Mouse (Mus musculus) brown adipose tissue, adult 24 weeks (tissue): ENCODE measurements around the gene Plp1. TPM values are rescaled to one million over a fixed set of nuclear protein-coding genes. Genes with fewer than 3 reads are reported as not detected.

Experiments
- polyA plus RNA-seq: library from polyadenylated mRNA; stranded (reverse); fragments of >200 nt; gene quantifications from 2 replicates; pipeline ENCODE4 v1.2.4, GENCODE M21; 2012; ENCODE audit not compliant: missing spikeins, insufficient read depth, insufficient read length

The Plp1 gene
- polyA plus RNA-seq, 1 experiment = 5.3 TPM

Other genes with a start within 250 kb of the Plp1 start
- not detected in 2 replicates for gene Tceal3, start 231.8 kb upstream of the Plp1 start, polyA plus RNA-seq
- gene Tceal1, start 114.7 kb upstream of the Plp1 start, polyA plus RNA-seq = 5.1 and 6.2 TPM in 2 replicates
- 80.4 and 121 TPM in 2 replicates for gene Morf4l2, start 79.0 kb upstream of the Plp1 start, polyA plus RNA-seq
- not detected in 2 replicates for gene Glra4, start 42.5 kb upstream of the Plp1 start, polyA plus RNA-seq
- not detected in 2 replicates for gene Rab9b, start 46.1 kb downstream of the Plp1 start, polyA plus RNA-seq
- not detected in 2 replicates for gene H2bfm, start 104.7 kb downstream of the Plp1 start, polyA plus RNA-seq
- gene Tmsb15b2, start 152.8 kb downstream of the Plp1 start, polyA plus RNA-seq = not detected in 2 replicates
- gene Tmsb15l, start 154.2 kb downstream of the Plp1 start, polyA plus RNA-seq = not detected in 2 replicates
- gene Tmsb15b1, start 154.2 kb downstream of the Plp1 start, polyA plus RNA-seq = 6.8 and 12.3 TPM in 2 replicates
- gene Zcchc18, start 170.5 kb downstream of the Plp1 start, polyA plus RNA-seq = not detected in 2 replicates
- 4.5 and 10.0 TPM in 2 replicates for gene Slc25a53, start 215.6 kb downstream of the Plp1 start, polyA plus RNA-seq
- 3.0 and 3.1 TPM in 2 replicates for gene Fam199x, start 226.9 kb downstream of the Plp1 start, polyA plus RNA-seq